Mouse (Mus musculus): ENCODE measurements around the gene Clec1a.

Gene Clec1a

GRCm38 (mm10) chr6:129405999-129406398 is 45.8 kb downstream of the Clec1a start:
- DNase-seq (ENCODE audit: low read depth, low spot score) = no peak

DNA sequence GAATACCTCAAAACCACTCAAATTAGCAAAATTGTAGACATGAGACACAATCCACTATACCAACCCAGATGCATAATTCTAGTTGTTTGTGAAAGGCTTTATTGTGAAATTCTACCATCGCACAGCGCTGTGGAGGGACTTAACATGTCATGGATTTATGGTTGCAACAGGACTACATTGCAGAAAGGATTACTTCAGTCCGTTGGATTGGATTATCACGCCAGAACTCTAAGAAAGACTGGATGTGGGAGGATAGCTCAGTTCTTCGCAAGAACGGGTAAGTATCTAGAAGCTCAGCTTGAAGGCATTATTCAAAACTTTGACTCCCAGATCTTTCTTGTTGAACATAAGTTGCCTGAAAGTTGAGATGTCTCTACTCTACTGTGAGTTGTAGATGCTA is 48.4 kb downstream of the Clec1a start:
- no peak for DNase-seq (ENCODE audit: low read depth, low spot score)

DNA sequence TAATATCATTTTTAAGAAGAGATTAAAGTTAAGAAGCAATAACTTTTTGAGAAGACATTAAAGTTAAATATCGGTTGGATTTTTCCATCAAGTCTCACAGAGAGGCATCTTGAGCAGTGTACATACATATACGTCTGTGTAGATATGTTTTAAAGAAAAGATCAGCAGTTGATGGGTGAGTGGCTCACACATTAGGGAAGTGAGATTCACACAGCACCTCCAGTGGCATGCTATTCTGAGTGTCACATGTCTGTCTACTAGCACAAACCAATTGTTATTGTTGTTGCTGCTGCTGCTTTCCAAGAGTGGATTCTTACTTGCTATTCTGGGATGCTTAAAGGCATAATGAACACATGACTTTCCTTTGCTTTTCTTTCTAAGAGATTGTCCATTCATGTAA is 49.4 kb downstream of the Clec1a start:
- no peak for DNase-seq (ENCODE audit: low read depth, low spot score)

DNA sequence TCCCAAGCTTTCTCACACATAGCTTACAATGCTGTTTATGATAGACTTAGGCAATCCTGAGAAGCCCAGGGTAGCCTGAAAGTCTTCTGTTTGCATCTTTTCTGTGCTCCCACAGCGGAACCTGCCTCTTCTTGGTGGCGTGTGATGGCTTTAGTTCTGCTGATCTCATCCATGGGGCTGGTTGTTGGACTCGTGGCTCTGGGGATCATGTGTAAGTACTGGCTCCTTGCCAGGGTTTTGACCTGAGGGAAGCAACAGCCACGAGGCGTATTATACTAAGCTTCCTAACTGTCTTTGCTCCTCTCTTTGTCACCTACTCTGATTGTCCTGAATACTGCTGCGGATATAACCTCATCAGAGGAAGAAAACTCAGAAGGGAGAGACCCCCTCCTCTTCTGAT is 51.9 kb downstream of the Clec1a start:
- no peak for DNase-seq (ENCODE audit: low read depth, low spot score)

- DNase-seq (ENCODE audit: low read depth, low spot score) = no peak
Observed at GRCm38 (mm10) chr6:129396997-129397396, 54.8 kb downstream of the Clec1a start, which contains the start of gene Clec1b. Clec1b (plus strand) TSS chr6:129397297.

DNA sequence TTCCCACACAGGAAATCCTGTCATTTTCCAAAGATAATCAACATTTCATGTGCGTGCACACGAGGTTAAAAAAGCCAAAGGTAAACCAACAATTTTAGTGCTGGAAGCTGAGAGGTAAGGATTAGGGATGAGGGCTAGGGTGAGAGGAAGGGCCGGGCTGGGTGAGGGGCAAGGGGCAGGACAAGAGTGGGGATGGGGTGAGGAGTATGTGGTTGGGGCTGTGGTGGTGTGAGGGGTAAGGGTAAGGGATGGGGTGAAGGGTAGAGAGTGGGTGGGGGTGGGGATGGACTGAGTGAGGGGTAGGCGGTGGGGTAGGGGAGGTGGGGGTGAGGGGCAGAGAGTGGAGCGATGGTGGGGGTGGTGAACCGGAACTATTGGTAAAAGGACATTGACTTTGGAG is 58.1 kb downstream of the Clec1a start:
- no peak for DNase-seq (ENCODE audit: low read depth, low spot score)

GRCm38 (mm10) chr6:129393087-129393720 is 58.6 kb downstream of the Clec1a start:
- peak; percentile 20 for DNase-seq (ENCODE audit: low read depth, low spot score)

DNA sequence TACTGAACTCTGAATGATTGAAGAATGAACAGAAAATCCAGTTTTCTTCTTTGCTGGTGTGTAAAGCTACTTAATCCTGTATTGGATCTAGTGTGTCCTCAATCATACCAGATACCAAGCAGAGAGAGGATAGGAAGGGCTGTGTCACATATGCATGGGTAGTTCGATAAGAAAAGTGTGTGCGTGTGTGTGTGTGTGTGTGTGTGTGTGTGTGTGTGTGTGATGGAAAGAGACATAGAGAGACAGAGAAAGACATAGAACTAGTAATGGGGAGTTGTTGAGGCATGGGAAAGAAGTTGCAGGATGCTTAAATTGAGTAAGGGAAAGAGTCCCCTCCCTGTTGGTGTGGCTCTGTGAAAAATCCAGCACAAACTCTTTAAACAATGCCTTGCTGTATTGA is 66.0 kb downstream of the Clec1a start, which contains the start of gene Clec12b:
Gene Clec12b (minus strand): TSS at position 101 of the 400 bp plus-strand sequence.
- no peak for DNase-seq (ENCODE audit: low read depth, low spot score)

- no peak for DNase-seq (ENCODE audit: low read depth, low spot score)
Observed at GRCm38 (mm10) chr6:129385000-129385399, 66.8 kb downstream of the Clec1a start.

- DNase-seq (ENCODE audit: low read depth, low spot score) = no peak
Observed at GRCm38 (mm10) chr6:129383466-129383865, 68.3 kb downstream of the Clec1a start.

GRCm38 (mm10) chr6:129381736-129382135 is 70.1 kb downstream of the Clec1a start:
- DNase-seq (ENCODE audit: low read depth, low spot score) = no peak

- DNase-seq (ENCODE audit: low read depth, low spot score) = no peak
Observed at GRCm38 (mm10) chr6:129380454-129380853, 71.3 kb downstream of the Clec1a start.

DNA sequence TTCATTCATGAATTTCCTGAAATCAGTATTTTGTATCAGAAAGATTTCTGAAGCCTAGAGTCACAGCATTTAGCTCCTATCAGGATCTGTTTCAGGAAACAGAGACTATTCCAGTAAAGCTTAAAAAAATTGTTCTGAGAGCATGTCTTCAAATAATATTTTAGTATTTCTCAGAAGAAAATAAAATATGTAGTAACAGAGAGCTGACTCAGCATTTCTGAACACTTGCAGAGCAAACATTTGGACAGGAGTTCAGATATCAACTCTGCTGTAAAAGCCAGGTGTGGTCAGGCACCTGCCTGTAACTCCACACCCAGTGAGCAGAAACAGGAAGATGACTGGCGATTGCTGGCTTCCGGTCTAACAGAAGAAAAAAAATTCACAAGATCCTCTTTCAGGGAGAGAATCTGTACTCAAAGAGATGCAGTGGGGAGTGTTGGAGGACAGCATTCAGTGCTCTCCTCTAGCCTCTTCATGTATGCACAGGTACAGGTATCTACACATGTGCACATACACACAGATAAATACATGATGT is 76.8 kb downstream of the Clec1a start:
- no peak for DNase-seq (ENCODE audit: low read depth, low spot score)
